Mouse (Mus musculus) neutrophil, adult 83 days (primary cell): ENCODE results near the gene Rtl10. TPM values are rescaled to one million over a fixed set of nuclear protein-coding genes. Genes with fewer than 3 reads are reported as not detected.

Experiments used
- total RNA-seq, 2 experiments: library from RNA; stranded (reverse); gene quantifications; one replicate each; pipeline ENCODE4 v1.2.4; 2023

The Rtl10 gene
- total RNA-seq, result 1 to 10 TPM; 1.3 to 2.1 TPM

GRCm38 (mm10) chr16:18498558-18498990 is at the start of gene Rtl10, which contains the start of gene Gnb1l:
Rtl10 (plus strand) TSS chr16:18498901.
Gnb1l (plus strand) TSS chr16:18498713.

Other genes starting within 250 kb of the Rtl10 start
- not detected for gene Gm49776, start 240.6 kb upstream of the Rtl10 start, total RNA-seq
- gene Dgcr8, start 209.7 kb upstream of the Rtl10 start, total RNA-seq, result 10 to 100 TPM; 28.9 to 32.0 TPM
- gene Tango2, start 150.8 kb upstream of the Rtl10 start, total RNA-seq, result 10 to 100 TPM; 24.6 to 29.5 TPM
- gene Arvcf, start 150.7 kb upstream of the Rtl10 start, total RNA-seq, result 1 to 10 TPM; 6.7 to 7.6 TPM
- 10 to 100 TPM; 12.7 to 17.6 TPM for gene Txnrd2, start 72.5 kb upstream of the Rtl10 start, total RNA-seq
- 10 to 100 TPM; 34.6 to 39.1 TPM for gene Comt, start 72.0 kb upstream of the Rtl10 start, total RNA-seq
- 1 to 10 TPM; 1.1 to 3.9 TPM for gene Gnb1l, start 188 bp upstream of the Rtl10 start, total RNA-seq
- not detected for gene Tbx1, start 91.8 kb downstream of the Rtl10 start, total RNA-seq
- under 1 TPM in 1 of 2 experiments, not detected in 1; 0.85 TPM for gene Gp1bb, start 123.5 kb downstream of the Rtl10 start, total RNA-seq
- 10 to 100 TPM; 62.3 to 64.3 TPM for gene Gm49601, start 127.5 kb downstream of the Rtl10 start, total RNA-seq
- gene Sept5, start 131.1 kb downstream of the Rtl10 start, total RNA-seq, result 100 to 1,000 TPM; 177 to 200 TPM